Mouse (Mus musculus): ENCODE measurements around the gene Crybg2. TPM values are rescaled to one million over a fixed set of nuclear protein-coding genes. Genes with fewer than 3 reads are reported as not detected.

Crybg2 gene
- polyA plus RNA-seq, 1 experiment from 2014 or later, result 1.9 TPM

- Histone ChIP-seq H3K27me3 (replicated peaks; ENCODE audit: control insufficient read depth, insufficient read depth, low read length) (no peaks in the 10 kb centered on the region), H3K4me1 (ENCODE audit: control insufficient read depth, insufficient read depth, low read length) (peaks cover 3% of the 10 kb centered on the region; the same call in 1 of the 2 replicates), H3K4me3 (ENCODE audit: low read depth, low read length) (no peak overlapping the region), H3K9ac (ENCODE audit: low read length) (no peak overlapping the region), H3K9me3 (replicated peaks; ENCODE audit: control insufficient read depth, low read length) (no peaks in the 10 kb centered on the region), H3K4me2 (ENCODE audit: low read length) (no peak overlapping the region), H3K36me3 (ENCODE audit: control insufficient read depth, insufficient read depth, low read length) (no peaks in the 10 kb centered on the region), H3K27ac (ENCODE audit: low read depth, low read length) (no peak overlapping the region)
- 25% methylated on average over 8 of the region's 8 CpGs for WGBS
- no peak for ATAC-seq
- peak; percentile 74 for DNase-seq (ENCODE audit: low spot score)
These were observed 8.1 kb upstream of the Crybg2 start for GRCm38 (mm10) chr4:134052560-134052959.

GRCm38 (mm10) chr4:134053538-134053937 is 7.1 kb upstream of the Crybg2 start, which contains the start of gene Zfp683:
Gene Zfp683, plus strand, starts transcription at chr4:134053838.
- no peaks in the 10 kb centered on the region for H3K27me3 ChIP-seq (replicated peaks; ENCODE audit: control insufficient read depth, insufficient read depth, low read length)
- no peak within 1 kb of the TSS for H3K4me2 ChIP-seq (ENCODE audit: low read length)
- DNase-seq (ENCODE audit: low spot score), result no peak
- no peaks in the 10 kb centered on the region for H3K9me3 ChIP-seq (replicated peaks; ENCODE audit: control insufficient read depth, low read length)
- 88% methylated on average over 3 of the region's 3 CpGs for WGBS
- H3K36me3 ChIP-seq (ENCODE audit: control insufficient read depth, insufficient read depth, low read length), result no peaks in the 10 kb centered on the region
- H3K4me1 ChIP-seq (ENCODE audit: control insufficient read depth, insufficient read depth, low read length), result peaks cover 3% of the 10 kb centered on the region; the same call in 1 of the 2 replicates
- H3K9ac ChIP-seq (ENCODE audit: low read length), result no peak within 1 kb of the TSS
- H3K4me3 ChIP-seq (ENCODE audit: low read depth, low read length), result no peak within 1 kb of the TSS
- no peak for ATAC-seq
- H3K27ac ChIP-seq (ENCODE audit: low read depth, low read length), result no peak within 1 kb of the TSS

GRCm38 (mm10) chr4:134058166-134058715 is 2.4 kb upstream of the Crybg2 start:
- H3K27ac ChIP-seq (ENCODE audit: low read depth, low read length), result no peak overlapping the region
- H3K27me3 ChIP-seq (replicated peaks; ENCODE audit: control insufficient read depth, insufficient read depth, low read length), result no peaks in the 10 kb centered on the region
- 40% methylated on average over 14 of the region's 14 CpGs for WGBS
- no peaks in the 10 kb centered on the region for H3K36me3 ChIP-seq (ENCODE audit: control insufficient read depth, insufficient read depth, low read length)
- no peak overlapping the region for H3K4me3 ChIP-seq (ENCODE audit: low read depth, low read length)
- no peaks in the 10 kb centered on the region for H3K9me3 ChIP-seq (replicated peaks; ENCODE audit: control insufficient read depth, low read length)
- ATAC-seq (no peak), DNase-seq (ENCODE audit: low spot score) (no peak)
- no peak overlapping the region for H3K4me2 ChIP-seq (ENCODE audit: low read length)
- H3K4me1 ChIP-seq (ENCODE audit: control insufficient read depth, insufficient read depth, low read length), result no peaks in the 10 kb centered on the region
- H3K9ac ChIP-seq (ENCODE audit: low read length), result no peak overlapping the region

- 94% methylated on average over 6 of the region's 6 CpGs for WGBS
- no peak overlapping the region for H3K4me2 ChIP-seq (ENCODE audit: low read length)
- no peak overlapping the region for H3K4me3 ChIP-seq (ENCODE audit: low read depth, low read length)
- ATAC-seq (no peak), DNase-seq (ENCODE audit: low spot score) (no peak)
- no peak overlapping the region for H3K27ac ChIP-seq (ENCODE audit: low read depth, low read length)
- H3K9ac ChIP-seq (ENCODE audit: low read length), result no peak overlapping the region
- no peaks in the 10 kb centered on the region for H3K27me3 ChIP-seq (replicated peaks; ENCODE audit: control insufficient read depth, insufficient read depth, low read length)
- no peaks in the 10 kb centered on the region for H3K36me3 ChIP-seq (ENCODE audit: control insufficient read depth, insufficient read depth, low read length)
- no peaks in the 10 kb centered on the region for H3K9me3 ChIP-seq (replicated peaks; ENCODE audit: control insufficient read depth, low read length)
- H3K4me1 ChIP-seq (ENCODE audit: control insufficient read depth, insufficient read depth, low read length), result no peaks in the 10 kb centered on the region
These were observed 1.7 kb upstream of the Crybg2 start for GRCm38 (mm10) chr4:134058908-134059307.

- ATAC-seq, result no peak
- no peaks in the 10 kb centered on the region for H3K9me3 ChIP-seq (replicated peaks; ENCODE audit: control insufficient read depth, low read length)
- WGBS, result 66% methylated on average over 18 of the region's 18 CpGs
- no peak overlapping the region for H3K4me3 ChIP-seq (ENCODE audit: low read depth, low read length)
- 0 out of 2 replicates have a peak, but pooled peaks cover 4% of the 10 kb centered on the region for H3K27me3 ChIP-seq (replicated peaks; ENCODE audit: control insufficient read depth, insufficient read depth, low read length)
- no peak overlapping the region for H3K9ac ChIP-seq (ENCODE audit: low read length)
- no peak overlapping the region for H3K4me2 ChIP-seq (ENCODE audit: low read length)
- H3K27ac ChIP-seq (ENCODE audit: low read depth, low read length), result no peak overlapping the region
- no peaks in the 10 kb centered on the region for H3K4me1 ChIP-seq (ENCODE audit: control insufficient read depth, insufficient read depth, low read length)
- no peak for DNase-seq (ENCODE audit: low spot score)
- H3K36me3 ChIP-seq (ENCODE audit: control insufficient read depth, insufficient read depth, low read length), result no peaks in the 10 kb centered on the region
These were observed 683 bp downstream of the Crybg2 start for GRCm38 (mm10) chr4:134061166-134061830.

GRCm38 (mm10) chr4:134061944-134062446 is 1.4 kb downstream of the Crybg2 start:
- Histone ChIP-seq H3K36me3 (ENCODE audit: control insufficient read depth, insufficient read depth, low read length) (no peaks in the 10 kb centered on the region), H3K4me1 (ENCODE audit: control insufficient read depth, insufficient read depth, low read length) (no peaks in the 10 kb centered on the region), H3K4me2 (ENCODE audit: low read length) (no peak overlapping the region), H3K4me3 (ENCODE audit: low read depth, low read length) (no peak overlapping the region), H3K27me3 (replicated peaks; ENCODE audit: control insufficient read depth, insufficient read depth, low read length) (0 out of 2 replicates have a peak, but pooled peaks cover 4% of the 10 kb centered on the region), H3K9ac (ENCODE audit: low read length) (no peak overlapping the region), H3K27ac (ENCODE audit: low read depth, low read length) (no peak overlapping the region), H3K9me3 (replicated peaks; ENCODE audit: control insufficient read depth, low read length) (no peaks in the 10 kb centered on the region)
- whole genome bisulfite sequencing, result 62% methylated on average over 7 of the region's 8 CpGs
- DNase-seq (ENCODE audit: low spot score) (no peak), ATAC-seq (no peak)

- no peak overlapping the region for H3K9ac ChIP-seq (ENCODE audit: low read length)
- DNase-seq (ENCODE audit: low spot score) (no peak), ATAC-seq (no peak)
- H3K9me3 ChIP-seq (replicated peaks; ENCODE audit: control insufficient read depth, low read length), result no peaks in the 10 kb centered on the region
- H3K4me1 ChIP-seq (ENCODE audit: control insufficient read depth, insufficient read depth, low read length), result no peaks in the 10 kb centered on the region
- no peak overlapping the region for H3K27ac ChIP-seq (ENCODE audit: low read depth, low read length)
- H3K4me2 ChIP-seq (ENCODE audit: low read length), result no peak overlapping the region
- no peaks in the 10 kb centered on the region for H3K36me3 ChIP-seq (ENCODE audit: control insufficient read depth, insufficient read depth, low read length)
- no peak overlapping the region for H3K4me3 ChIP-seq (ENCODE audit: low read depth, low read length)
- WGBS, result 68% methylated on average over 8 of the region's 8 CpGs
- H3K27me3 ChIP-seq (replicated peaks; ENCODE audit: control insufficient read depth, insufficient read depth, low read length), result 0 out of 2 replicates have a peak, but pooled peaks cover 4% of the 10 kb centered on the region
These were observed 1.9 kb downstream of the Crybg2 start for GRCm38 (mm10) chr4:134062561-134062960.

- no peak for DNase-seq (ENCODE audit: low spot score)
- no peak overlapping the region for H3K27ac ChIP-seq (ENCODE audit: low read depth, low read length)
- no peaks in the 10 kb centered on the region for H3K36me3 ChIP-seq (ENCODE audit: control insufficient read depth, insufficient read depth, low read length)
- H3K27me3 ChIP-seq (replicated peaks; ENCODE audit: control insufficient read depth, insufficient read depth, low read length), result 0 out of 2 replicates have a peak, but pooled peaks cover 4% of the 10 kb centered on the region
- no peak for ATAC-seq
- 21% methylated on average over 23 of the region's 23 CpGs for WGBS
- H3K9me3 ChIP-seq (replicated peaks; ENCODE audit: control insufficient read depth, low read length), result no peaks in the 10 kb centered on the region
- no peak overlapping the region for H3K4me2 ChIP-seq (ENCODE audit: low read length)
- no peak overlapping the region for H3K4me3 ChIP-seq (ENCODE audit: low read depth, low read length)
- H3K4me1 ChIP-seq (ENCODE audit: control insufficient read depth, insufficient read depth, low read length), result no peaks in the 10 kb centered on the region
- H3K9ac ChIP-seq (ENCODE audit: low read length), result no peak overlapping the region
These were observed 4.9 kb downstream of the Crybg2 start for GRCm38 (mm10) chr4:134065431-134066004.

GRCm38 (mm10) chr4:134067383-134067782 is 6.8 kb downstream of the Crybg2 start:
- H3K9me3 ChIP-seq (replicated peaks; ENCODE audit: control insufficient read depth, low read length), result no peaks in the 10 kb centered on the region
- WGBS, result 91% methylated on average over 8 of the region's 8 CpGs
- 0 out of 2 replicates have a peak, but pooled peaks cover 4% of the 10 kb centered on the region for H3K27me3 ChIP-seq (replicated peaks; ENCODE audit: control insufficient read depth, insufficient read depth, low read length)
- H3K36me3 ChIP-seq (ENCODE audit: control insufficient read depth, insufficient read depth, low read length), result no peaks in the 10 kb centered on the region
- DNase-seq (ENCODE audit: low spot score) (no peak), ATAC-seq (no peak)
- H3K27ac ChIP-seq (ENCODE audit: low read depth, low read length), result no peak overlapping the region
- no peaks in the 10 kb centered on the region for H3K4me1 ChIP-seq (ENCODE audit: control insufficient read depth, insufficient read depth, low read length)
- H3K9ac ChIP-seq (ENCODE audit: low read length), result no peak overlapping the region
- no peak overlapping the region for H3K4me2 ChIP-seq (ENCODE audit: low read length)
- H3K4me3 ChIP-seq (ENCODE audit: low read depth, low read length), result no peak overlapping the region
